Mouse (Mus musculus): ENCODE results near the gene Tpte. TPM values are rescaled to one million over a fixed set of nuclear protein-coding genes. Genes with fewer than 3 reads are reported as not detected.
"Not testable (repeated sequence)": the region's sequence is repeated elsewhere in the genome, so short reads cannot be mapped to it uniquely, and the experiment has no call there.

The Tpte gene
- polyA plus RNA-seq, 1 experiment from 2014 or later: not detected

DNA sequence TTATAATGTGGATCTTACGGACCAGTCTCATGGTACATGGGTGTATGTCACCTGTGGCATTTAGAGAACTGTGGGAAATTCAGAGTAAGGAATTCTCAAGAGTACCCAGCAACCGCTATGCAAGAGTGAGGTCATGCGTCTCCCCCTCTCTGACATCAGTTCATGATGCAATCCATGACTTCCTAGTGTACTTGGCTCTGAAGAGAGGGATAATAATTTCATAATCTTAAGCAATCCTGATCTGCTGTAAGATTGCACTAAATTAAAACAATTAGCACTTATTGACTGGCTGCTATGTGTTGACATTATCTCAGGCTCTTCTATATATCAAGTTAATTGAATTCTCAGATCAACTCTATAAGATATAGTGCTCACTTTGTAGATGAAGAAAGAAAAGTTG is 16.4 kb upstream of the Tpte start:
- H3K9me3 ChIP-seq: no peaks in the 10 kb centered on the region
- H3K4me1 ChIP-seq (replicated peaks): 0 out of 2 replicates have a peak, but pooled peaks cover 3% of the 10 kb centered on the region
- no peak overlapping the region for H3K4me3 ChIP-seq
- no peaks in the 10 kb centered on the region for H3K27me3 ChIP-seq
- H3K9ac ChIP-seq: no peak overlapping the region
- ATAC-seq (ENCODE audit: low FRiP score): no peak
- no peaks in the 10 kb centered on the region for H3K36me3 ChIP-seq
- H3K27ac ChIP-seq: no peak overlapping the region
- 94% methylated on average over 3 of the region's 3 CpGs for WGBS
- H3K4me2 ChIP-seq: no peak overlapping the region

DNA sequence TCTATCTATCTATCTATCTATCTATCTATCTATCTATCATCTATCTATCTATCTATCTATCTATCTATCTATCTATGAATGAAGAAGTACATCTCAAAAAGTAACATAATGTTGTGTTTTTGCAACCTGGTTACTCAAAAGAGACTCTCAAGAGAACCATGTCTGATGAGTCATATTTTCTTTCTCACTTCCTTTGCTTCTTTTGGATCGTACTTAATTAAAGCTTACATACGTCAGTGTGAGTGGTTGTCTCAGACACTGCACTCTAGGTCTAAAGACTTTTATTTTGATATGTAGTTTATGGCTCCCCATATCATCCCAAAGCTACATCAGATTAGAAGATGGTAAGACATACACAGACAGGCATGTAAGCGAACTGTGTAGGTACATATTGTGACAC is 10.1 kb upstream of the Tpte start:
- H3K36me3 ChIP-seq: no peaks in the 10 kb centered on the region
- H3K9me3 ChIP-seq: no peaks in the 10 kb centered on the region
- no peak overlapping the region for H3K4me3 ChIP-seq
- no peaks in the 10 kb centered on the region for H3K4me1 ChIP-seq (replicated peaks)
- ATAC-seq (ENCODE audit: low FRiP score): no peak
- no peak overlapping the region for H3K4me2 ChIP-seq
- H3K27me3 ChIP-seq: no peaks in the 10 kb centered on the region
- H3K27ac ChIP-seq: no peak overlapping the region
- WGBS: 89% methylated on average over 3 of the region's 3 CpGs
- H3K9ac ChIP-seq: no peak overlapping the region

DNA sequence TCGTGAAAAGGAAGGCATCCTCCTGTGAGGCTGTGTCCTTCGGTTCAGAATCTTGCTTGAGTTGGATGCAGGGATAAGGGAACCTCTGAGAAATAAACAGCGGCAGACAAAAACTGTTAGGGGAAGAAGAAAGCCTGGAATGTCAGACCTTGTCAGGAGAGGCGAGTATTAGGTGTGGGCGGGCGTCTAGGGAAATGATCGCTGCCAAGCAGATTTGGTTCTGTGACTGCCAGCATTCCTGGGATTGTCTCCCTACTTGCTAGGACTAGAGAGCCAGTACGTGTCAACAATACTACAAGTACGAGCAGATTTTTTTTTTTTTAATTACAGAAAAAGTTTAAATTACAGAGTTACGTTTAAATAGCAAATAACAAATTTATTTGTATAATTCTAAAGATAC is 8.6 kb upstream of the Tpte start:
- no peak overlapping the region for H3K4me2 ChIP-seq
- no peaks in the 10 kb centered on the region for H3K27me3 ChIP-seq
- no peak for ATAC-seq (ENCODE audit: low FRiP score)
- no peak overlapping the region for H3K9ac ChIP-seq
- WGBS: 74% methylated on average over 10 of the region's 10 CpGs
- no peak overlapping the region for H3K4me3 ChIP-seq
- H3K9me3 ChIP-seq: no peaks in the 10 kb centered on the region
- no peak overlapping the region for H3K27ac ChIP-seq
- H3K36me3 ChIP-seq: no peaks in the 10 kb centered on the region
- H3K4me1 ChIP-seq (replicated peaks): no peaks in the 10 kb centered on the region

DNA sequence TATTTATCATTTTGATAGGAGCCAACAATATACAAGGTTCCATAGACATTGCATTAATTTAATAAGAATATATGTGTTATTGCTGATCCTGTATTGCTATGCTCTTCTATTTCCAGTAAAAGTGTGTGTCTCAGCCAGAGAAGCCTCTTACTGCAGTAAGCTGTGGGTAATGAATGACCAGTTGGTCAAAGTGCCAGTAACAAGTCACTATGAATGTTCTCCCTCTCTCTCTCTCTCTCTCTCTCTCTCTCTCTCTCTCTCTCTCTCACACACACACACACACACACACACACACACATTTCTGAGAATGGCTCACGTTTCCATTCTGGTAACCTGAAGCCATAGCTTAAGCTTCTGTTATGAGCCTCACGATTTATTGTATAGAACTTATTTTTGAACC is 19.1 kb downstream of the Tpte start:
- 59% methylated on average over 2 of the region's 2 CpGs for WGBS
- H3K36me3 ChIP-seq: no peaks in the 10 kb centered on the region
- no peaks in the 10 kb centered on the region for H3K9me3 ChIP-seq
- no peak overlapping the region for H3K27ac ChIP-seq
- ATAC-seq (ENCODE audit: low FRiP score): no peak
- H3K9ac ChIP-seq: no peak overlapping the region
- no peak overlapping the region for H3K4me3 ChIP-seq
- no peak overlapping the region for H3K4me2 ChIP-seq
- H3K4me1 ChIP-seq (replicated peaks): peaks cover 7% of the 10 kb centered on the region
- no peaks in the 10 kb centered on the region for H3K27me3 ChIP-seq

DNA sequence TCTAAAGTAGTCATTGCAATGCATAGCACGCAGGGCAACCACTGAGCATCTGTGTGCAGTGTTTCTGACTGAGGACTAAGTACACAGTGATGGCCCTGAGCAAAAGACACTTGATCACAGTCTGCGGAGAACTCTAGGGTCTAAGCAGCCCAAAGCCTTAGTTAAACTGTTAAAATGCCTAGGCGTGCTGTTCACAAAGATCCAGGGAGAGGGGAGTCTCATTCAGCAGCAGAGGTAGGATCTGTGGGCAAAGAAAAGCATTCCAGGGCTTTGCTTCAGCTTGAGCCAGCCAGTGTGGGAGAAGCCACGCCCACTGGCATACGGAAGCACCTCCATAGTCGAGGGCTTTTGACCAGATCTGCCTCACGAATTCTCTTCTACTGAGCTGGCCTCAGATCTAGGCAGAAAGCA is 19.7 kb downstream of the Tpte start:
- Histone ChIP-seq H3K27me3 (no peaks in the 10 kb centered on the region), H3K9ac (peak overlapping the region; percentile 65), H3K27ac (no peak overlapping the region), H3K9me3 (no peaks in the 10 kb centered on the region), H3K4me3 (peak overlapping the region; percentile 24; the same call in 1 of the 2 replicates), H3K36me3 (no peaks in the 10 kb centered on the region), H3K4me1 (replicated peaks) (peaks cover 7% of the 10 kb centered on the region), H3K4me2 (peak overlapping the region; percentile 48)
- ATAC-seq (ENCODE audit: low FRiP score): peak; percentile 85
- 19% methylated on average over 7 of the region's 7 CpGs for WGBS

DNA sequence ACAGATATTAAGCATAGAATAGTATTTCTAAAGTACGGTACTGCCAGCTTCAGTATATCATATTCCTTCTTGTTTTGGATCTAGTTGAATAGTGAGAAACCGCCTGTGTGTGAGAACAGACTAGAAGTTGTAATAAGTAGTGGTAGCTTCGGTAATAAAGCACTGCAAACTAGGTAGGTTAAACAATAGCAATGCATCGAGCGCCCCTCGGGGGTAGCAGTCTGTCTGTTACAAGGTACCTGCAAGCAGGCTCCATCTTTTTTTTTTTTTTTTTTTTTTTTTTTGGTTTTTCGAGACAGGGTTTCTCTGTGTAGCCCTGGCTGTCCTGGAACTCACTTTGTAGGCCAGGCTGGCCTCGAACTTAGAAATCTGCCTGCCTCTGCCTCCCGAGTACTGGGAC is 20.8 kb downstream of the Tpte start:
- not testable (repeated sequence) for H3K4me1 ChIP-seq (replicated peaks); ATAC-seq (ENCODE audit: low FRiP score); H3K4me2 ChIP-seq; H3K27ac ChIP-seq; H3K9ac ChIP-seq; H3K36me3 ChIP-seq; H3K4me3 ChIP-seq; H3K9me3 ChIP-seq; H3K27me3 ChIP-seq
- 91% methylated on average over 9 of the region's 9 CpGs for WGBS

DNA sequence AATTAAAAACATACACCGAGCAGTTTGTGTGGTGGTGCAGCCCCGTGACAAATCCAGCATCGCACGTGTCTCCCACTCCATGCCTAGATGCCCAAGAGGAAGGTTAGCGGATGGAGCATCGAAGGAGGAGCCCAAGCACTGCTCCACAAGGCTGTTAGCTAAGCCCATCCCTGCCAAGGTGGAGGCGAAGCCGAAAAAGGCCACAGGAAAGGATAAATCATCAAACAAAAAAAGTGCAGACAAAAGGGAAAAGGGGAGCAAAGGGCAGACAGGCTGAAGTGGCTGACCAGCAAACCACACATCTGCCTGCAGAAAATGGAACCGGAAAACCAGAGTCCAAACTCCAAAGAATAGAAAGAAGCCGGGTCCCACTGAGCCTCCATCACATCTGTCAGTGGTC is 23.8 kb downstream of the Tpte start:
- Histone ChIP-seq H3K9me3 (no peaks in the 10 kb centered on the region), H3K27ac (no peak overlapping the region), H3K27me3 (no peaks in the 10 kb centered on the region), H3K36me3 (no peaks in the 10 kb centered on the region), H3K4me1 (replicated peaks) (peaks cover 7% of the 10 kb centered on the region), H3K9ac (no peak overlapping the region), H3K4me2 (no peak overlapping the region), H3K4me3 (no peak overlapping the region)
- no peak for ATAC-seq (ENCODE audit: low FRiP score)
- WGBS: 78% methylated on average over 10 of the region's 10 CpGs

DNA sequence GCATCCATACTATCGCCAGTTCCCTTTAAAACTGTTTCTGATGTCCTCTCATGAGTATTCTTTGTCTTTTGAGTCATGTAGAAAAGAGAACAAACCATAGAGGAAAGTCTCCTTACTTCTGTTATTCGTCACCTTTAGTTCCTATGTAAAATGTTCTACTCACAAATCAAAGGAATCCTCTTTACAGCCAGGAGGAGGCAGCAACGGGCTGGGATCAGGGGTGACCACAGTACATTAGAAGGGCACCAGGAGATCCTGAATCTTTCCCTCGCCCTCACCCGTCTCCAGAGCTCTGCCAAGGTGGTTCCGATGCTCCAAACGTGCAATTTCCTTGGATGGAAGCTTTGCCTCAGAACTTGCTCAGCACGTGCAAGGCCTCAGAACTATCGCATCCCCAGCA is 28.2 kb downstream of the Tpte start:
- no peak for ATAC-seq (ENCODE audit: low FRiP score)
- Histone ChIP-seq H3K4me2 (no peak overlapping the region), H3K9ac (no peak overlapping the region), H3K4me3 (no peak overlapping the region), H3K9me3 (no peaks in the 10 kb centered on the region), H3K4me1 (replicated peaks) (no peaks in the 10 kb centered on the region), H3K27ac (no peak overlapping the region), H3K36me3 (no peaks in the 10 kb centered on the region), H3K27me3 (no peaks in the 10 kb centered on the region)
- 74% methylated on average over 9 of the region's 9 CpGs for WGBS

DNA sequence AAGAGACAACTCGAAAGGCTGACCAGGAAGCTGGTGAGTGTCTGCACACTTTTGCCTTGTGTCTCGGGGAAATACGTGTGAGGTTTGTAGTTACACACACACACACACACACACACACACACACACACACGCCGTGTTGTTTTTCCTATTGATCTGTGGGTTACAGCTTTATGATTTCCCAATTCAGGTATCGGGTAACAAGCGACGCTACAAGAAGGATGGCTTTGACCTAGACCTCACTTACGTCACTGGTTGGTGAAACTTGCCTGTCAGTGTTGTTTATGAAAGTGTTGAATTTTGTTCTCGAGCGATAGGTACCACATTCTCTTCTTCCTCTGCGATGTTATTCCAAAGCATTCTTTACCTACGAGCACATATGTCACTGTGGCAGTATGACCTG is 52.2 kb downstream of the Tpte start:
- no peak overlapping the region for H3K4me2 ChIP-seq

DNA sequence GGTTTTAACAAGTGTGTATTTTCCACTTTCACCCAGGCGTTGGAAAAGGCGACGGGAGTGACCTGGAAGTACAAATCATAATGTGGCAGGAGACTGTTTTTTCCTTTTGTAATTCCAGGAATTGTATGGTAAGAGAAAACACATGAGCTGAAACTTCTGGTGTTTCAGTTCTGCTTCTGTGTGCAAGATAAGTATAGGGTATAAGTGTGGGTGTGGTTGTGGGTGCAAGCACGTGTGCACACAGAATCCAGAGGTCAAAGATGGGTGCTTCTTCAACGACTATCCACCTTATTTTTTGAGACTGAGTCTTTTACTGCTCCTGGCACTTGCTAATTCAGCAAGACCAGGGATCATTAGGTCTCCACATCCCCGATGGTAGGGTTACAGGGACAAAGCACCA is 76.1 kb downstream of the Tpte start:
- no peaks in the 10 kb centered on the region for H3K4me1 ChIP-seq (replicated peaks)
- H3K27ac ChIP-seq: no peak overlapping the region
- no peak overlapping the region for H3K4me2 ChIP-seq
- no peak for ATAC-seq (ENCODE audit: low FRiP score)
- no peaks in the 10 kb centered on the region for H3K36me3 ChIP-seq
- no peaks in the 10 kb centered on the region for H3K27me3 ChIP-seq
- no peak overlapping the region for H3K9ac ChIP-seq
- no peaks in the 10 kb centered on the region for H3K9me3 ChIP-seq
- WGBS: 91% methylated on average over 6 of the region's 6 CpGs
- no peak overlapping the region for H3K4me3 ChIP-seq

More for the DNA sequence above, 52.2 kb downstream of the Tpte start:
- Histone ChIP-seq H3K27me3 (no peaks in the 10 kb centered on the region), H3K4me3 (no peak overlapping the region), H3K9ac (no peak overlapping the region), H3K9me3 (no peaks in the 10 kb centered on the region), H3K4me1 (replicated peaks) (no peaks in the 10 kb centered on the region), H3K36me3 (no peaks in the 10 kb centered on the region), H3K27ac (no peak overlapping the region)
- WGBS: 94% methylated on average over 13 of the region's 13 CpGs
- ATAC-seq (ENCODE audit: low FRiP score): no peak

DNA sequence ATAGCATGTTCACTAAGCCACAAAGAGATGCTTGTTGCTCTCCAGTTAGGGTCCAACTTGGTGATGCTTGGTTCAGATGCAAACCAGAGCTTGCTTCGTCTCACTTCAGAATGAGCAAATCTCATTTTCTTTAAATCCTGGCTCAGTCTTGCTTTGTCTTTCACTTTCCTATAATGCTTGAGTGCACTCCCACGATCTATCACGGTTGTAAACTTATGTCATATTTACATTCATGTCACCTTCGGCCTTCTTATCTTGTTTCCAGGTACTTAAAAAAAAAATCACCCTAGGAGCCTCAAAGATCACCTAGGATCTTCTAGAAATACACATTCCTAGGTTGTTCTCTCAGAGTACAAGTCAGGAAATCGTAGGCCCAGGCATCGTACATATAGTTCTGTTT is 76.6 kb downstream of the Tpte start:
- H3K9ac ChIP-seq: no peak overlapping the region
- no peak for ATAC-seq (ENCODE audit: low FRiP score)
- no peak overlapping the region for H3K4me2 ChIP-seq
- no peaks in the 10 kb centered on the region for H3K36me3 ChIP-seq
- no peaks in the 10 kb centered on the region for H3K4me1 ChIP-seq (replicated peaks)
- WGBS: 93% methylated on average over 6 of the region's 6 CpGs
- H3K27ac ChIP-seq: no peak overlapping the region
- no peaks in the 10 kb centered on the region for H3K27me3 ChIP-seq
- H3K9me3 ChIP-seq: no peaks in the 10 kb centered on the region
- no peak overlapping the region for H3K4me3 ChIP-seq

DNA sequence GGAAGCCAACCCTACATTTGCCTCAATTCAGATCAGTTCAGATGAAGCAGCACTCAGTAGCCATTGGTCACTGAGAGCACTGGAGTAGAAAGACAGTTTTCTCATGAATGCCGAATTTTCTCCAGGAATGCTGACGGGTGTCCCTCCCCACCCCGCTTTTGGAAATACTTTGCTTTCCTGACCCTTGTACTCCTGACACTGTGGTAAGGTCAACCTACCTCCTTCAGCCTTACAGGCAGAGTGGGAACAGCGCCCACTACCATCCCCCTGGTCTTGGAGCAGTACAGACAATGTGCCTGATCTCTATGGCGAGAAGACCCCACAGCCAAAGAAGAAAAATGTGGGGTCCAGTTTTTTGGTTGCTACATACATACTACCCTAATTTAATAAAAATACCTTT is 93.1 kb downstream of the Tpte start:
- no peak for ATAC-seq (ENCODE audit: low FRiP score)
- 91% methylated on average over 5 of the region's 5 CpGs for WGBS
- H3K4me1 ChIP-seq (replicated peaks): no peaks in the 10 kb centered on the region

DNA sequence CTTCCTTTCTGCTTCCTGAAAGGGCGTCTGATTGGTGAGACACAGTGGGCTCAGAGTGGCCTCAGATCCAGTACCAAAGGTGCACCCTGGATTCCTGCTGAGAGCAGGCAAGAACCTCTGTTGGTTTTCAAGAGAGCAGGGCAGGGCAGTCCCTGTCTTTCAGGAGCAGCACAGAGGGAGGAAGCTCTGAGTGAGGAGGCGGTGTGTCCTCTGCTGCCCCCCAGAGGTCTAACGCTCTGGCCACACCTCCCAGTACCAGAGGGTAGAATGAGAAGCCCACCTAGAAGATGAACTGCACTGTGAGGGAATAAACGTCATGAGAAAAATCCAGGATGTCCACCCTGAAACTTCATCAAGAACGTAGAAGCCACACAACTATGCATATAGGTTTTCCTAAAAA is 93.7 kb downstream of the Tpte start:
- Histone ChIP-seq H3K36me3 (peaks cover 20% of the 10 kb centered on the region), H3K4me2 (no peak overlapping the region), H3K9me3 (no peaks in the 10 kb centered on the region), H3K27ac (no peak overlapping the region), H3K27me3 (no peaks in the 10 kb centered on the region), H3K4me3 (no peak overlapping the region), H3K9ac (no peak overlapping the region), H3K4me1 (replicated peaks) (no peaks in the 10 kb centered on the region)
- ATAC-seq (ENCODE audit: low FRiP score): peak; percentile 83
- WGBS: 48% methylated on average over 5 of the region's 5 CpGs

More for the DNA sequence above, 93.1 kb downstream of the Tpte start:
- Histone ChIP-seq H3K9ac (no peak overlapping the region), H3K36me3 (peaks cover 14% of the 10 kb centered on the region), H3K27ac (no peak overlapping the region), H3K9me3 (no peaks in the 10 kb centered on the region), H3K4me2 (no peak overlapping the region), H3K27me3 (no peaks in the 10 kb centered on the region), H3K4me3 (no peak overlapping the region)

DNA sequence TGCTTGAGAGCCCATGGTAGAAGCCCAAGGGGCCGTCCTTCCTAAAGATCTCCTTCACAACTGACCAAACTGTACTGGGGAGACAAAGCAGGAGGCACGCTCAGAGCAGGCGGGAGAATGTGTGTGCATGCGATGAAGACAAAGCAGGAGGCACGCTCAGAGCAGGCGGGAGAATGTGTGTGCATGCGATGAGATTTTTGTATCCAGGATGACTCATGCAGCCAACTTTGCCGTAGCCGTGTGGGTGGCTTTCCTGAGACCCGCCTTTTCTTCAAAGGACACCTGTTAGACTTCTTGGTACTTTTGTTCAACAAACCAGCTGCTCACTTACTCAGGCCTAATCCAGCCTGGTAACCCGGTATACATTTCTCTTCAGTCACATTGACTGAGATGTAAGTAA is 97.7 kb downstream of the Tpte start:
- WGBS: 95% methylated on average over 11 of the region's 11 CpGs
- Histone ChIP-seq H3K27ac (no peak overlapping the region), H3K4me2 (no peak overlapping the region), H3K36me3 (peaks cover 39% of the 10 kb centered on the region), H3K9ac (no peak overlapping the region), H3K9me3 (no peaks in the 10 kb centered on the region), H3K4me3 (no peak overlapping the region), H3K4me1 (replicated peaks) (no peaks in the 10 kb centered on the region), H3K27me3 (no peaks in the 10 kb centered on the region)
- no peak for ATAC-seq (ENCODE audit: low FRiP score)

Measured in hindbrain, embryonic 13.5 days (tissue).